Mouse (Mus musculus): ENCODE data around the gene Slc19a3. TPM values are rescaled to one million over a fixed set of nuclear protein-coding genes. Genes with fewer than 3 reads are reported as not detected.
"Not testable (repeated sequence)": the region's sequence is repeated elsewhere in the genome, so short reads cannot be mapped to it uniquely, and the experiment has no call there.

Slc19a3 gene
- total and polyA plus RNA-seq, 3 experiments, result 0.20 to 0.66 (median 0.39) TPM

GRCm38 (mm10) chr1:83031950-83032349, 6.3 kb downstream of the Slc19a3 start:
- Histone ChIP-seq H3K27me3 (ENCODE audit: control insufficient read depth, insufficient read depth, low read length) (no peaks in the 10 kb centered on the region), H3K9ac (ENCODE audit: low read depth, low read length) (no peak overlapping the region), H3K79me2 (replicated peaks; ENCODE audit: control insufficient read depth, insufficient read depth, low read length) (no peaks in the 10 kb centered on the region), H3K4me1 (ENCODE audit: control insufficient read depth, insufficient read depth, low read length) (no peaks in the 10 kb centered on the region), H3K4me3 (no peak overlapping the region), H3K36me3 (ENCODE audit: control insufficient read depth, insufficient read depth, low read length) (no peaks in the 10 kb centered on the region), H3K27ac (no peak overlapping the region)
- WGBS, result 72% methylated on average over 1 of the region's 1 CpGs
- DNase-seq, result no peak
- intact Hi-C loops (cut with DNase I), result no loop called here
- TF ChIP-seq CTCF (IDR thresholded peaks at IDR 0.05), result no peak
- TF ChIP-seq EP300 (IDR thresholded peaks at IDR 0.05; ENCODE audit: insufficient read depth, low read depth, low read length), result no peak
- TF ChIP-seq POLR2A (IDR thresholded peaks at IDR 0.05; ENCODE audit: insufficient read depth, low read depth, low read length), result no peak

- DNase-seq, result no peak
- no peak overlapping the region for H3K27ac ChIP-seq
- no peak overlapping the region for H3K4me3 ChIP-seq
- no peak for TF ChIP-seq POLR2A (IDR thresholded peaks at IDR 0.05; ENCODE audit: insufficient read depth, low read depth, low read length)
- TF ChIP-seq CTCF (IDR thresholded peaks at IDR 0.05), result no peak
- TF ChIP-seq EP300 (IDR thresholded peaks at IDR 0.05; ENCODE audit: insufficient read depth, low read depth, low read length), result no peak
- H3K4me1 ChIP-seq (ENCODE audit: control insufficient read depth, insufficient read depth, low read length), result no peaks in the 10 kb centered on the region
- H3K9ac ChIP-seq (ENCODE audit: low read depth, low read length), result no peak overlapping the region
- 71% methylated on average over 1 of the region's 1 CpGs for WGBS
- no peaks in the 10 kb centered on the region for H3K27me3 ChIP-seq (ENCODE audit: control insufficient read depth, insufficient read depth, low read length)
- no peaks in the 10 kb centered on the region for H3K79me2 ChIP-seq (replicated peaks; ENCODE audit: control insufficient read depth, insufficient read depth, low read length)
- no peaks in the 10 kb centered on the region for H3K36me3 ChIP-seq (ENCODE audit: control insufficient read depth, insufficient read depth, low read length)
- intact Hi-C loops (cut with DNase I), result no loop called here
Observed at GRCm38 (mm10) chr1:83016556-83016955, 21.7 kb downstream of the Slc19a3 start.

- no peak overlapping the region for H3K4me3 ChIP-seq
- no peaks in the 10 kb centered on the region for H3K4me1 ChIP-seq (ENCODE audit: control insufficient read depth, insufficient read depth, low read length)
- H3K79me2 ChIP-seq (replicated peaks; ENCODE audit: control insufficient read depth, insufficient read depth, low read length), result no peaks in the 10 kb centered on the region
- H3K27ac ChIP-seq, result no peak overlapping the region
- WGBS, result 66% methylated on average over 10 of the region's 10 CpGs
- TF ChIP-seq EP300 (IDR thresholded peaks at IDR 0.05; ENCODE audit: insufficient read depth, low read depth, low read length), result no peak
- TF ChIP-seq POLR2A (IDR thresholded peaks at IDR 0.05; ENCODE audit: insufficient read depth, low read depth, low read length), result no peak
- TF ChIP-seq CTCF (IDR thresholded peaks at IDR 0.05), result no peak
- DNase-seq, result no peak
- intact Hi-C loops (cut with DNase I), result no loop called here
- H3K36me3 ChIP-seq (ENCODE audit: control insufficient read depth, insufficient read depth, low read length), result no peaks in the 10 kb centered on the region
- H3K27me3 ChIP-seq (ENCODE audit: control insufficient read depth, insufficient read depth, low read length), result no peaks in the 10 kb centered on the region
- no peak overlapping the region for H3K9ac ChIP-seq (ENCODE audit: low read depth, low read length)
Observed at GRCm38 (mm10) chr1:83015329-83015879, 22.8 kb downstream of the Slc19a3 start.

GRCm38 (mm10) chr1:83014477-83014876, 23.8 kb downstream of the Slc19a3 start:
- Histone ChIP-seq H3K4me1 (ENCODE audit: control insufficient read depth, insufficient read depth, low read length) (no peaks in the 10 kb centered on the region), H3K27ac (no peak overlapping the region), H3K4me3 (no peak overlapping the region), H3K36me3 (ENCODE audit: control insufficient read depth, insufficient read depth, low read length) (no peaks in the 10 kb centered on the region), H3K79me2 (replicated peaks; ENCODE audit: control insufficient read depth, insufficient read depth, low read length) (no peaks in the 10 kb centered on the region), H3K27me3 (ENCODE audit: control insufficient read depth, insufficient read depth, low read length) (no peaks in the 10 kb centered on the region), H3K9ac (ENCODE audit: low read depth, low read length) (no peak overlapping the region)
- TF ChIP-seq POLR2A (IDR thresholded peaks at IDR 0.05; ENCODE audit: insufficient read depth, low read depth, low read length), result no peak
- no peak for TF ChIP-seq CTCF (IDR thresholded peaks at IDR 0.05)
- no peak for TF ChIP-seq EP300 (IDR thresholded peaks at IDR 0.05; ENCODE audit: insufficient read depth, low read depth, low read length)
- DNase-seq, result no peak
- 91% methylated on average over 3 of the region's 3 CpGs for WGBS
- intact Hi-C loops (cut with DNase I), result no loop called here

- TF ChIP-seq CTCF (IDR thresholded peaks at IDR 0.05) (no peak), EP300 (IDR thresholded peaks at IDR 0.05; ENCODE audit: insufficient read depth, low read depth, low read length) (no peak), POLR2A (IDR thresholded peaks at IDR 0.05; ENCODE audit: insufficient read depth, low read depth, low read length) (no peak)
- H3K27ac ChIP-seq, result no peak overlapping the region
- H3K79me2 ChIP-seq (replicated peaks; ENCODE audit: control insufficient read depth, insufficient read depth, low read length), result no peaks in the 10 kb centered on the region
- DNase-seq, result no peak
- H3K36me3 ChIP-seq (ENCODE audit: control insufficient read depth, insufficient read depth, low read length), result no peaks in the 10 kb centered on the region
- H3K9ac ChIP-seq (ENCODE audit: low read depth, low read length), result no peak overlapping the region
- no peaks in the 10 kb centered on the region for H3K4me1 ChIP-seq (ENCODE audit: control insufficient read depth, insufficient read depth, low read length)
- H3K27me3 ChIP-seq (ENCODE audit: control insufficient read depth, insufficient read depth, low read length), result no peaks in the 10 kb centered on the region
- intact Hi-C loops (cut with DNase I), result no loop called here
- H3K4me3 ChIP-seq, result no peak overlapping the region
- 66% methylated on average over 6 of the region's 6 CpGs for WGBS
Observed at GRCm38 (mm10) chr1:83007471-83007870, 30.8 kb downstream of the Slc19a3 start.

- H3K36me3 ChIP-seq (ENCODE audit: control insufficient read depth, insufficient read depth, low read length), result no peaks in the 10 kb centered on the region
- no peak overlapping the region for H3K9ac ChIP-seq (ENCODE audit: low read depth, low read length)
- H3K27me3 ChIP-seq (ENCODE audit: control insufficient read depth, insufficient read depth, low read length), result no peaks in the 10 kb centered on the region
- H3K4me3 ChIP-seq, result no peak overlapping the region
- TF ChIP-seq CTCF (IDR thresholded peaks at IDR 0.05) (no peak), EP300 (IDR thresholded peaks at IDR 0.05; ENCODE audit: insufficient read depth, low read depth, low read length) (no peak), POLR2A (IDR thresholded peaks at IDR 0.05; ENCODE audit: insufficient read depth, low read depth, low read length) (no peak)
- WGBS, result 53% methylated on average over 8 of the region's 8 CpGs
- H3K27ac ChIP-seq, result no peak overlapping the region
- H3K79me2 ChIP-seq (replicated peaks; ENCODE audit: control insufficient read depth, insufficient read depth, low read length), result no peaks in the 10 kb centered on the region
- intact Hi-C loops (cut with DNase I), result no loop called here
- no peaks in the 10 kb centered on the region for H3K4me1 ChIP-seq (ENCODE audit: control insufficient read depth, insufficient read depth, low read length)
- no peak for DNase-seq
Observed at GRCm38 (mm10) chr1:83006218-83007179, 31.7 kb downstream of the Slc19a3 start.

GRCm38 (mm10) chr1:83000306-83000705, 37.9 kb downstream of the Slc19a3 start, which contains the start of gene Gm47959:
Gene Gm47959, plus strand, starts transcription at chr1:83000548.
- 95% methylated on average over 9 of the region's 9 CpGs for WGBS
- DNase-seq; H3K27ac ChIP-seq; H3K4me3 ChIP-seq; intact Hi-C loops (cut with DNase I); H3K9ac ChIP-seq (ENCODE audit: low read depth, low read length); H3K36me3 ChIP-seq (ENCODE audit: control insufficient read depth, insufficient read depth, low read length); H3K27me3 ChIP-seq (ENCODE audit: control insufficient read depth, insufficient read depth, low read length); H3K4me1 ChIP-seq (ENCODE audit: control insufficient read depth, insufficient read depth, low read length); H3K79me2 ChIP-seq (replicated peaks; ENCODE audit: control insufficient read depth, insufficient read depth, low read length): not testable (repeated sequence)

Measured in heart, adult 2 months (tissue).